Mouse (Mus musculus): ENCODE results near the gene Asb3. TPM values are rescaled to one million over a fixed set of nuclear protein-coding genes. Genes with fewer than 3 reads are reported as not detected.

The Asb3 gene
- 28.1 and 30.8 TPM in 2 replicates for polyA plus RNA-seq (2015; fragmentation: Nextera tagmentation; extraction: Ambion mirVana)

DNA sequence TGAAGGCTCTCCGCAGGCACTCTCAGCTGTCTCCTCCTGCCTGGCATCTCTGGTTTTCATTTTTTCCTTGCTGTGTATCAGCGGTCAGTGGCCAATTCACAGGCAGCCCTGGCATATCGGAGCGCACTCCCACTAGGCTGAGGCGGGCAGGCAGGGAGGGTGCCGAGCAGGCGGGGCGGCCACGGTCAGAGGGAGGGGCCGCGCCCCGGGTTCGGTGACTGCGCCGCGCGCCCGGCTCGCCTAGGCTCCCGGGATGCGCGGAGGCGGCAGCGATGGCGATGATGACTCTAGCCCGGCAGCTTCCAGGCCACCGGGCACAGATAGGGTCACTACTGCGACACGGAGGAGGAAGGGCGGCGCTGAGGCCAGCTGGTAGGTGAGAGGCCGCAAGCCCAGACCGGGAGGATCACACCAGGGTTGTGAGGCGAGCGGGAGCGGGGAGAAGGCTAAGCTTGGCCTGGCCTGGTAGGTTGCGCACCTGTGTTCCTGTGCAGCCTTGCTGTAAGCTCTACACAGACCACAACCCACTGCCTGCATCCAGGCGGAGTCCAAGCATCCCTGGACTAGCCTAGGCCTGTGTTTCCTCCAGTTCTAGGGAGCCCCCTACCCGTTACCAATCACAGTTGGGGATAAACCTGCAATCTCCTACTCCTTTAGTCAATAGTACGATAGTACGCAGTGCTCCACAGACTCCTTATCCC is at the start of gene Asb3, which contains the start of gene Gpr75:
Asb3 (plus strand) TSS at position 246 of the 701 bp plus-strand sequence.
Gpr75 (plus strand) TSS at position 188 of the 701 bp plus-strand sequence.
- peak; percentile 90 for ATAC-seq (ENCODE audit: borderline replicate concordance, extremely low read depth, low FRiP score, low TSS enrichment)

DNA sequence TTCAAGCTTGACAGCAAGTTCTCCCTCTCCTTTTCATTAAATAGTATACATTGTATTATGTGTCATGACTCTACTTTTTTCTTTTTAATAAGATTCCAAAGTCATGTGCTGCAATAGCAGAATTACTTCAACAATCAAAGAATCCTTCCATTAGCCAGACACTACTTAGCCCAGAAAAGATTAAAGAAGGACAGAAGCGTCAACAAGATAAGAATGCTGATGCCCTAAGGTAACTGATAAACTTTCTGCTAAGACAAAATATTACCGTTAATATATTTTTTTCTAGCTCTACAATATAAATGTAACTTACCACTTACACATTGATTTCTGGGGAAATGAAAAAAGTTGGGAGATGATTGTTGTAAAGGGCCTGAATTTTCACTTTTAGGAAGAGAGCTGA is 46.4 kb upstream of the Asb3 start:
- H3K4me1 ChIP-seq = no peaks in the 10 kb centered on the region
- no peak overlapping the region for H3K27ac ChIP-seq
- H3K9ac ChIP-seq = no peak overlapping the region
- peaks cover 41% of the 10 kb centered on the region for H3K36me3 ChIP-seq
- 87% methylated on average over 2 of the region's 2 CpGs for WGBS
- no peaks in the 10 kb centered on the region for H3K27me3 ChIP-seq
- no peaks in the 10 kb centered on the region for H3K9me3 ChIP-seq
- ATAC-seq (ENCODE audit: borderline replicate concordance, extremely low read depth, low FRiP score, low TSS enrichment) = no peak
- no peak overlapping the region for H3K4me2 ChIP-seq
- H3K4me3 ChIP-seq = no peak overlapping the region

More for the DNA sequence above, at the start of gene Asb3, which contains the start of gene Gpr75:
- H3K27me3 ChIP-seq = peaks cover 8% of the 10 kb centered on the region; the same call in 1 of the 2 replicates
- H3K4me1 ChIP-seq = no peaks in the 10 kb centered on the region
- H3K27ac ChIP-seq = no peak within 1 kb of the TSS
- no peaks in the 10 kb centered on the region for H3K36me3 ChIP-seq
- H3K9me3 ChIP-seq = no peaks in the 10 kb centered on the region
- H3K9ac ChIP-seq = peak within 1 kb of the TSS; percentile 26; the same call in 1 of the 2 replicates
- WGBS = 4% methylated on average over 41 of the region's 41 CpGs
- peak within 1 kb of the TSS; percentile 41 for H3K4me3 ChIP-seq
- peak within 1 kb of the TSS; percentile 81 for H3K4me2 ChIP-seq

GRCm38 (mm10) chr11:30844355-30844754 is 40.9 kb upstream of the Asb3 start:
- no peaks in the 10 kb centered on the region for H3K9me3 ChIP-seq
- H3K27ac ChIP-seq = no peak overlapping the region
- no peak overlapping the region for H3K9ac ChIP-seq
- 64% methylated on average over 1 of the region's 1 CpGs for WGBS
- peaks cover 42% of the 10 kb centered on the region for H3K36me3 ChIP-seq
- no peak for ATAC-seq (ENCODE audit: borderline replicate concordance, extremely low read depth, low FRiP score, low TSS enrichment)
- H3K4me3 ChIP-seq = no peak overlapping the region
- H3K4me1 ChIP-seq = no peaks in the 10 kb centered on the region
- H3K4me2 ChIP-seq = no peak overlapping the region
- no peaks in the 10 kb centered on the region for H3K27me3 ChIP-seq

- H3K4me1 ChIP-seq = no peaks in the 10 kb centered on the region
- H3K9me3 ChIP-seq = no peaks in the 10 kb centered on the region
- no peak overlapping the region for H3K9ac ChIP-seq
- no peak overlapping the region for H3K27ac ChIP-seq
- H3K27me3 ChIP-seq = no peaks in the 10 kb centered on the region
- no peak overlapping the region for H3K4me3 ChIP-seq
- H3K36me3 ChIP-seq = peaks cover 43% of the 10 kb centered on the region
- no peak for ATAC-seq (ENCODE audit: borderline replicate concordance, extremely low read depth, low FRiP score, low TSS enrichment)
- H3K4me2 ChIP-seq = no peak overlapping the region
These were observed 12.8 kb upstream of the Asb3 start for GRCm38 (mm10) chr11:30872425-30872824.

GRCm38 (mm10) chr11:30888153-30888552 is 2.9 kb downstream of the Asb3 start:
- Histone ChIP-seq H3K9me3 (no peaks in the 10 kb centered on the region), H3K36me3 (no peaks in the 10 kb centered on the region), H3K4me1 (no peaks in the 10 kb centered on the region), H3K27me3 (peaks cover 8% of the 10 kb centered on the region; the same call in 1 of the 2 replicates), H3K4me3 (no peak overlapping the region), H3K9ac (no peak overlapping the region), H3K4me2 (no peak overlapping the region), H3K27ac (no peak overlapping the region)
- 88% methylated on average over 2 of the region's 2 CpGs for WGBS
- no peak for ATAC-seq (ENCODE audit: borderline replicate concordance, extremely low read depth, low FRiP score, low TSS enrichment)

DNA sequence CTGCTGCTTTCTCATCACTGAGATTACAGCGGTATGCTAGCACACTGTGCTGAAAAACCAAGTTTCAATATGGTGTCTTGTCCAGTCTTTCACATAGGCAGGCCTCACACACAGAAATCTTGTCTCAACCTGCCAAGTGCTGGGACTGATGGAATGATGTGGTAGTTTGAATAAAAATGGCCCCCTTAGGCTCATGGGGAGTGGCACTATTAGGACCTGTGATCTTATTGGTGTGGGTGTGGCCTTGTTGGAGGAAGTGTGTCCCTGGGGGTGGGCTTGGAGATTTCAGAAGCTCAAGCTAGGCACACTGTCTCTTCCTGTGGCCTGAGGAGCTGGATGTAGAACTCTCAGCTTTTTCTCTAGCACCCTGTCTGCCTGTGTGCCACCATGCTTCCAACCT is 11.0 kb downstream of the Asb3 start:
- Histone ChIP-seq H3K27me3 (no peaks in the 10 kb centered on the region), H3K9ac (no peak overlapping the region), H3K4me2 (no peak overlapping the region), H3K4me3 (no peak overlapping the region), H3K36me3 (no peaks in the 10 kb centered on the region), H3K4me1 (no peaks in the 10 kb centered on the region), H3K9me3 (no peaks in the 10 kb centered on the region), H3K27ac (no peak overlapping the region)
- WGBS = 93% methylated on average over 1 of the region's 1 CpGs
- no peak for ATAC-seq (ENCODE audit: borderline replicate concordance, extremely low read depth, low FRiP score, low TSS enrichment)

- H3K27ac ChIP-seq = no peak overlapping the region
- no peak overlapping the region for H3K4me2 ChIP-seq
- H3K36me3 ChIP-seq = no peaks in the 10 kb centered on the region
- H3K4me1 ChIP-seq = no peaks in the 10 kb centered on the region
- H3K9me3 ChIP-seq = no peaks in the 10 kb centered on the region
- ATAC-seq (ENCODE audit: borderline replicate concordance, extremely low read depth, low FRiP score, low TSS enrichment) = no peak
- no peak overlapping the region for H3K9ac ChIP-seq
- no peaks in the 10 kb centered on the region for H3K27me3 ChIP-seq
- H3K4me3 ChIP-seq = no peak overlapping the region
These were observed 14.1 kb downstream of the Asb3 start for GRCm38 (mm10) chr11:30899312-30899711.

DNA sequence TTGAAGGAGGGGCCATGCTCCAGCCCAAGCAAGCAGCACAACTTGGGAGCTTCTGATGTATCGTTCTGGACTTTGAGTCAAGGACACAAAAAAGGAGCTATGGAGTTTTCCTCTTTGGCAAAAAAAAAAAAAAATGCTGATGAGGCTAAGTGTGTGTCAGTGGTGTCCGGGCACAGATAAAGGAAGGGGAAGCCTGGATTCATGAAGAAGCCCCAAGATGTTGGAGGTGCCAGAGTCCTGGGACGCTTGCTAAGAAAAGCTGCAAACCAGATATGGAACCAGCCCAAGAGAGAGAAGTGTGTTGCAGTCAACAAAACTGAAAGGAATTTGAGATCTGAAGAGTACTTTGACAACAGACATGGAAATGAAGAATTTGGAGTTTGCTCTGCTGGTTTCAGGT is 27.1 kb downstream of the Asb3 start:
- Histone ChIP-seq H3K36me3 (no peaks in the 10 kb centered on the region), H3K4me3 (no peak overlapping the region), H3K27ac (no peak overlapping the region), H3K4me1 (no peaks in the 10 kb centered on the region), H3K27me3 (no peaks in the 10 kb centered on the region), H3K4me2 (no peak overlapping the region), H3K9me3 (no peaks in the 10 kb centered on the region), H3K9ac (no peak overlapping the region)
- ATAC-seq (ENCODE audit: borderline replicate concordance, extremely low read depth, low FRiP score, low TSS enrichment) = no peak
- 88% methylated on average over 3 of the region's 3 CpGs for WGBS

DNA sequence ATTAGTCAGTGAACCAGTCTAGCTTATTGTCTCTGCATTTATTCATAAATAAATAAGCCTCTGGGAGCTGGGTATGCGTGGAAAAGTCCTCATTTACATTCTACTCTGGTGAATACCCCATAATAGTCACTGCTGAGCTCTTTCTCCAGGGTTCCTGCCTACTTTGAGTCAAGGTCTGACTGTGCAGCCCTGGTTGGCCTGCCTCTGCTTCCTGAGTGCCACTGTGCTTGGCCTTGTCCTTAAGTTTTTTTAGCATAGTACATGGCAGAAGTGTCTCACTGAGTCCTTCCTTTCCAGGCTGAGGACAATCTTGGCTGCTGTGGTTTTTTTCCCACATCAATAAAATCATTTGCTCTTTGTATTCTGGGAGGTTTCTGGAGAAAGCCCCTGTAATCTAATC is 35.4 kb downstream of the Asb3 start:
- Histone ChIP-seq H3K4me3 (no peak overlapping the region), H3K36me3 (0 out of 2 replicates have a peak, but pooled peaks cover 6% of the 10 kb centered on the region), H3K27ac (no peak overlapping the region), H3K9ac (no peak overlapping the region), H3K4me2 (no peak overlapping the region), H3K9me3 (no peaks in the 10 kb centered on the region), H3K4me1 (no peaks in the 10 kb centered on the region), H3K27me3 (no peaks in the 10 kb centered on the region)
- 72% methylated on average over 1 of the region's 1 CpGs for WGBS
- no peak for ATAC-seq (ENCODE audit: borderline replicate concordance, extremely low read depth, low FRiP score, low TSS enrichment)

- Histone ChIP-seq H3K9me3 (no peaks in the 10 kb centered on the region), H3K4me1 (no peaks in the 10 kb centered on the region), H3K27ac (no peak overlapping the region), H3K9ac (no peak overlapping the region), H3K36me3 (peaks cover 20% of the 10 kb centered on the region), H3K4me3 (no peak overlapping the region), H3K27me3 (no peaks in the 10 kb centered on the region), H3K4me2 (no peak overlapping the region)
- 93% methylated on average over 3 of the region's 3 CpGs for WGBS
- ATAC-seq (ENCODE audit: borderline replicate concordance, extremely low read depth, low FRiP score, low TSS enrichment) = no peak; the same call in 1 of the 2 replicates
These were observed 38.1 kb downstream of the Asb3 start for GRCm38 (mm10) chr11:30923283-30923682.

- ATAC-seq (ENCODE audit: borderline replicate concordance, extremely low read depth, low FRiP score, low TSS enrichment) = no peak
- Histone ChIP-seq H3K36me3 (peaks cover 27% of the 10 kb centered on the region), H3K4me1 (no peaks in the 10 kb centered on the region), H3K27me3 (no peaks in the 10 kb centered on the region), H3K4me3 (no peak overlapping the region), H3K9me3 (no peaks in the 10 kb centered on the region), H3K9ac (no peak overlapping the region), H3K27ac (no peak overlapping the region), H3K4me2 (no peak overlapping the region)
These were observed 42.9 kb downstream of the Asb3 start for GRCm38 (mm10) chr11:30928079-30928478.

- 88% methylated on average over 1 of the region's 1 CpGs for WGBS
- ATAC-seq (ENCODE audit: borderline replicate concordance, extremely low read depth, low FRiP score, low TSS enrichment) = no peak
- Histone ChIP-seq H3K4me1 (no peaks in the 10 kb centered on the region), H3K4me2 (no peak overlapping the region), H3K4me3 (no peak overlapping the region), H3K9ac (no peak overlapping the region), H3K9me3 (no peaks in the 10 kb centered on the region), H3K27me3 (no peaks in the 10 kb centered on the region), H3K36me3 (peaks cover 27% of the 10 kb centered on the region), H3K27ac (no peak overlapping the region)
These were observed 43.3 kb downstream of the Asb3 start for GRCm38 (mm10) chr11:30928498-30928897.
